Mouse (Mus musculus): ENCODE measurements around the gene Gm30191. TPM values are rescaled to one million over a fixed set of nuclear protein-coding genes. Genes with fewer than 3 reads are reported as not detected.
A peak's percentile ranks its signal among the peaks of the same experiment; 100 is the strongest.

Gene Gm30191
- polyA plus RNA-seq, 1 experiment, result not detected

- H3K9ac ChIP-seq (ENCODE audit: low read depth, poor library complexity, severe bottlenecking), result no peak within 1 kb of the TSS
- peaks cover 11% of the 10 kb centered on the region for H3K4me1 ChIP-seq (ENCODE audit: control insufficient read depth, insufficient read depth, low read length)
- peaks cover 9% of the 10 kb centered on the region for H3K27me3 ChIP-seq (ENCODE audit: control insufficient read depth, insufficient read depth, low read length, poor library complexity, severe bottlenecking)
- H3K36me3 ChIP-seq (ENCODE audit: control insufficient read depth, insufficient read depth, low read length, poor library complexity, severe bottlenecking), result no peaks in the 10 kb centered on the region
- H3K9me3 ChIP-seq (replicated peaks; ENCODE audit: control insufficient read depth, insufficient read depth, low read length, poor library complexity, severe bottlenecking), result no peaks in the 10 kb centered on the region
- TF ChIP-seq CTCF (IDR thresholded peaks at IDR 0.05; ENCODE audit: low read depth, low read length) (no peak), EP300 (IDR thresholded peaks at IDR 0.05; ENCODE audit: insufficient read depth, low read depth, low read length) (no peak), POLR2A (IDR thresholded peaks at IDR 0.05; ENCODE audit: insufficient read depth, low read length) (no peak)
- H3K27ac ChIP-seq (ENCODE audit: insufficient read depth, low read length), result no peak within 1 kb of the TSS
- H3K4me3 ChIP-seq (ENCODE audit: low read depth, low read length), result no peak within 1 kb of the TSS
Observed at GRCm38 (mm10) chr4:134253722-134254324, 7.1 kb downstream of the Gm30191 start, which contains the start of gene Grrp1. TSS of gene Grrp1 (minus strand) at chr4:134254106.

DNA sequence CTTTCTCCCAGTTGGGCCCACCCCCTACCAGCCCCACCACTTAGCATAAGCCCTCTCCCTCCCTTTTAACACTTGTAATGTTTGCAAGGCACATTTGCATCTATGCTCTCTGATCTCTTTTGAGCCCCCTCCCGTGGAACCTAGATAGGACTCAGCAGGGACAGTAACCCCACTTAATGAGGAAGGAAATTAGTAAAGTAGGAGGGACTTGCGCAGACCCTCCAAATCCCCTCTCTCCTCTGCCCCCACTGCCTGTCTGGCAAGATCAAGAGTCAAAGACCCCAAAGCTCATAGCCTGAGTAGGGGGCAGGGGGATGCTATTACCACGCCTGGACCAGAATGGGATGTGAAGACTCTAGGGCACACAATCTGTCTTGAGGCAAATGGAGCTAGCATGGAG, 8.1 kb downstream of the Gm30191 start:
- no peak overlapping the region for H3K9ac ChIP-seq (ENCODE audit: low read depth, poor library complexity, severe bottlenecking)
- H3K27me3 ChIP-seq (ENCODE audit: control insufficient read depth, insufficient read depth, low read length, poor library complexity, severe bottlenecking), result peaks cover 9% of the 10 kb centered on the region
- no peak overlapping the region for H3K4me3 ChIP-seq (ENCODE audit: low read depth, low read length)
- TF ChIP-seq EP300 (IDR thresholded peaks at IDR 0.05; ENCODE audit: insufficient read depth, low read depth, low read length) (no peak), POLR2A (IDR thresholded peaks at IDR 0.05; ENCODE audit: insufficient read depth, low read length) (no peak), CTCF (IDR thresholded peaks at IDR 0.05; ENCODE audit: low read depth, low read length) (no peak)
- H3K36me3 ChIP-seq (ENCODE audit: control insufficient read depth, insufficient read depth, low read length, poor library complexity, severe bottlenecking), result no peaks in the 10 kb centered on the region
- no peak overlapping the region for H3K27ac ChIP-seq (ENCODE audit: insufficient read depth, low read length)
- H3K9me3 ChIP-seq (replicated peaks; ENCODE audit: control insufficient read depth, insufficient read depth, low read length, poor library complexity, severe bottlenecking), result no peaks in the 10 kb centered on the region
- peaks cover 11% of the 10 kb centered on the region for H3K4me1 ChIP-seq (ENCODE audit: control insufficient read depth, insufficient read depth, low read length)

GRCm38 (mm10) chr4:134255854-134256253, 9.1 kb downstream of the Gm30191 start:
- TF ChIP-seq CTCF (IDR thresholded peaks at IDR 0.05; ENCODE audit: low read depth, low read length) (no peak), EP300 (IDR thresholded peaks at IDR 0.05; ENCODE audit: insufficient read depth, low read depth, low read length) (no peak), POLR2A (IDR thresholded peaks at IDR 0.05; ENCODE audit: insufficient read depth, low read length) (no peak)
- H3K36me3 ChIP-seq (ENCODE audit: control insufficient read depth, insufficient read depth, low read length, poor library complexity, severe bottlenecking), result no peaks in the 10 kb centered on the region
- H3K4me3 ChIP-seq (ENCODE audit: low read depth, low read length), result no peak overlapping the region
- H3K27ac ChIP-seq (ENCODE audit: insufficient read depth, low read length), result no peak overlapping the region
- peaks cover 4% of the 10 kb centered on the region; the same call in 1 of the 2 replicates for H3K27me3 ChIP-seq (ENCODE audit: control insufficient read depth, insufficient read depth, low read length, poor library complexity, severe bottlenecking)
- H3K9me3 ChIP-seq (replicated peaks; ENCODE audit: control insufficient read depth, insufficient read depth, low read length, poor library complexity, severe bottlenecking), result no peaks in the 10 kb centered on the region
- no peak overlapping the region for H3K9ac ChIP-seq (ENCODE audit: low read depth, poor library complexity, severe bottlenecking)
- H3K4me1 ChIP-seq (ENCODE audit: control insufficient read depth, insufficient read depth, low read length), result peaks cover 11% of the 10 kb centered on the region

DNA sequence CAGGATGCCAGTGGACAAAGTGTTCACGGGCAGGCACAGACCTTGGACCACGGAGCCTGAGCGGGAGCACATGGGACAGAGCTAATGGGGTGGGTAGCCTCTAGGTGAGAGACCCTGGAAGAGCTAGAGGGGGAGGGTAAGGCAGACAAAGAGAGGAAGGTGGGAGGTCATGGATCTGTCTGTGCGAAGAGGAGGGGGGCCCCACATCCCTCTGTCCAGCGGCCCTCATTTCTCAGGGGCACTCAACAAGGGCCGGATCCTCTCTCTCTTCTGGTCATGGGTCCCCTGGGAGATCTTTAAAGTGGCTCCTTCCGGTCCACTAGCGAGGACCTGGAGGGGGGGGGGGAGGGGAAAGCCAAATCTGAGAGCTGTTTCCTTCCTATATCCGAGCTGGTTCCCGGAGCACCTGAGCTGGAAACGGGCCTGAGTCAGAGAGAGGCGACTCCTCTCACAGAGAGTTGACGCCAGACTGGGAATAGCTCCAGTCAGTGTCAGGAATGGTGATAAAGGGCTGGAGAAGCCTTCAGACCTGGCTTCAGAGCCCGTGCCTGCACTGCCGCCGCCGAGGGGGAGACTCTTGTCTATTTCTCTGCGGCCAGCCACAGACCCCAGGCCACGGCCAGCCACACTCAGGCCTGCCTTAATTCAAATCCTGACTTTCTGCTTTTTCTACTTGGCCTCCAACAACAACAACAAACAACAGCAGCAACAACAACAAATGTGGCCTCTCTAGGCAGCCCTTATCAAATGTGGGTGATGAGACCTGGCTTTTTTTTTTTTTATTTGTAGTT, 9.9 kb downstream of the Gm30191 start:
- Histone ChIP-seq H3K9me3 (replicated peaks; ENCODE audit: control insufficient read depth, insufficient read depth, low read length, poor library complexity, severe bottlenecking) (no peaks in the 10 kb centered on the region), H3K9ac (ENCODE audit: low read depth, poor library complexity, severe bottlenecking) (no peak overlapping the region; the same call in 1 of the 2 replicates), H3K36me3 (ENCODE audit: control insufficient read depth, insufficient read depth, low read length, poor library complexity, severe bottlenecking) (no peaks in the 10 kb centered on the region), H3K27ac (ENCODE audit: insufficient read depth, low read length) (no peak overlapping the region), H3K27me3 (ENCODE audit: control insufficient read depth, insufficient read depth, low read length, poor library complexity, severe bottlenecking) (no peaks in the 10 kb centered on the region), H3K4me3 (ENCODE audit: low read depth, low read length) (no peak overlapping the region), H3K4me1 (ENCODE audit: control insufficient read depth, insufficient read depth, low read length) (peaks cover 11% of the 10 kb centered on the region)
- TF ChIP-seq EP300 (IDR thresholded peaks at IDR 0.05; ENCODE audit: insufficient read depth, low read depth, low read length), result no peak
- TF ChIP-seq CTCF (IDR thresholded peaks at IDR 0.05; ENCODE audit: low read depth, low read length), result no peak
- no peak for TF ChIP-seq POLR2A (IDR thresholded peaks at IDR 0.05; ENCODE audit: insufficient read depth, low read length)

- Histone ChIP-seq H3K9me3 (replicated peaks; ENCODE audit: control insufficient read depth, insufficient read depth, low read length, poor library complexity, severe bottlenecking) (no peaks in the 10 kb centered on the region), H3K4me1 (ENCODE audit: control insufficient read depth, insufficient read depth, low read length) (peaks cover 11% of the 10 kb centered on the region), H3K36me3 (ENCODE audit: control insufficient read depth, insufficient read depth, low read length, poor library complexity, severe bottlenecking) (no peaks in the 10 kb centered on the region), H3K27me3 (ENCODE audit: control insufficient read depth, insufficient read depth, low read length, poor library complexity, severe bottlenecking) (no peaks in the 10 kb centered on the region), H3K9ac (ENCODE audit: low read depth, poor library complexity, severe bottlenecking) (no peak overlapping the region), H3K4me3 (ENCODE audit: low read depth, low read length) (no peak overlapping the region), H3K27ac (ENCODE audit: insufficient read depth, low read length) (no peak overlapping the region)
- TF ChIP-seq POLR2A (IDR thresholded peaks at IDR 0.05; ENCODE audit: insufficient read depth, low read length), result no peak
- 0 out of 2 replicates have a peak, but pooled peaks have one; percentile 9 for TF ChIP-seq EP300 (IDR thresholded peaks at IDR 0.05; ENCODE audit: insufficient read depth, low read depth, low read length)
- no peak for TF ChIP-seq CTCF (IDR thresholded peaks at IDR 0.05; ENCODE audit: low read depth, low read length)
Observed at GRCm38 (mm10) chr4:134257198-134258009, 10.7 kb downstream of the Gm30191 start.

All from ES-Bruce4 (cell line).